Mouse (Mus musculus) retina, embryonic 14.5 days (tissue): ENCODE results near the gene Wdr19.
A peak's percentile ranks its signal among the peaks of the same experiment; 100 is the strongest.

Experiments used
- DNase-seq: peaks from one replicate; pipeline ENCODE4 v3.0.0-alpha.2; 2015; ENCODE audit warnings: low spot score

Gene Wdr19

GRCm38 (mm10) chr5:65199346-65200128, at the start of gene Wdr19:
Gene Wdr19 (plus strand): TSS chr5:65199696.
- peak; percentile 98 for DNase-seq

- no peak for DNase-seq
Observed at GRCm38 (mm10) chr5:65149706-65150105, 49.8 kb upstream of the Wdr19 start.

- no peak for DNase-seq
Observed at GRCm38 (mm10) chr5:65150376-65150955, 49.0 kb upstream of the Wdr19 start.

- DNase-seq: no peak
Observed at GRCm38 (mm10) chr5:65151276-65151675, 48.2 kb upstream of the Wdr19 start.

- no peak for DNase-seq
Observed at GRCm38 (mm10) chr5:65151767-65152166, 47.7 kb upstream of the Wdr19 start.

- DNase-seq: no peak
Observed at GRCm38 (mm10) chr5:65154287-65154686, 45.2 kb upstream of the Wdr19 start.

GRCm38 (mm10) chr5:65156853-65157252, 42.6 kb upstream of the Wdr19 start:
- peak; percentile 40 for DNase-seq

GRCm38 (mm10) chr5:65157412-65158381, 41.8 kb upstream of the Wdr19 start:
- DNase-seq: no peak

GRCm38 (mm10) chr5:65158696-65159305, 40.7 kb upstream of the Wdr19 start:
- no peak for DNase-seq

GRCm38 (mm10) chr5:65163001-65163400, 36.5 kb upstream of the Wdr19 start:
- no peak for DNase-seq

GRCm38 (mm10) chr5:65163489-65164092, 35.9 kb upstream of the Wdr19 start:
- DNase-seq: no peak

- no peak for DNase-seq
Observed at GRCm38 (mm10) chr5:65170206-65170605, 29.3 kb upstream of the Wdr19 start.

- peak; percentile 78 for DNase-seq
Observed at GRCm38 (mm10) chr5:65175035-65175917, 24.2 kb upstream of the Wdr19 start.

- peak; percentile 73 for DNase-seq
Observed at GRCm38 (mm10) chr5:65175918-65176484, 23.5 kb upstream of the Wdr19 start.

- DNase-seq: no peak
Observed at GRCm38 (mm10) chr5:65177026-65177514, 22.4 kb upstream of the Wdr19 start.

GRCm38 (mm10) chr5:65178477-65178876, 21.0 kb upstream of the Wdr19 start:
- DNase-seq: no peak

GRCm38 (mm10) chr5:65181160-65181793, 18.2 kb upstream of the Wdr19 start:
- no peak for DNase-seq

- no peak for DNase-seq
Observed at GRCm38 (mm10) chr5:65181794-65182169, 17.7 kb upstream of the Wdr19 start.

GRCm38 (mm10) chr5:65182268-65182667, 17.2 kb upstream of the Wdr19 start:
- no peak for DNase-seq

GRCm38 (mm10) chr5:65191601-65192000, 7.9 kb upstream of the Wdr19 start:
- DNase-seq: no peak
